Mouse (Mus musculus): Measurements from ENCODE around the gene Slc30a5. TPM values are rescaled to one million over a fixed set of nuclear protein-coding genes. Genes with fewer than 3 reads are reported as not detected.
"Not testable (repeated sequence)": the region's sequence is repeated elsewhere in the genome, so short reads cannot be mapped to it uniquely, and the experiment has no call there.

Gene Slc30a5
- total RNA-seq, 2 experiments from 2014 or later: 20.5 to 23.8 TPM

GRCm38 (mm10) chr13:100843016-100843725 is 9.9 kb upstream of the Slc30a5 start:
- intact Hi-C loops (cut with DNase I): no loop called here
- peak; percentile 55 for DNase-seq (ENCODE audit: low spot score)

GRCm38 (mm10) chr13:100841741-100842140 is 8.5 kb upstream of the Slc30a5 start:
- DNase-seq (ENCODE audit: low spot score): no peak
- intact Hi-C loops (cut with DNase I): no loop called here

GRCm38 (mm10) chr13:100834777-100835176 is 1.6 kb upstream of the Slc30a5 start:
- no peak for DNase-seq (ENCODE audit: low spot score)
- intact Hi-C loops (cut with DNase I): loop anchor here (5.0 to 10.0 kb wide), 2 partner anchors 102 to 340 kb away; partner anchors contain the start of genes Cdk7 and Gtf2h2

GRCm38 (mm10) chr13:100833640-100834002 is 394 bp upstream of the Slc30a5 start:
- intact Hi-C loops (cut with DNase I): loop anchor here (5.0 to 10.0 kb wide), 2 partner anchors 101 to 339 kb away; partner anchors contain the start of genes Cdk7 and Gtf2h2
- no peak for DNase-seq (ENCODE audit: low spot score)

GRCm38 (mm10) chr13:100832188-100832587 is 1.0 kb downstream of the Slc30a5 start:
- DNase-seq (ENCODE audit: low spot score): no peak
- intact Hi-C loops (cut with DNase I): loop anchor here (5.0 to 10.0 kb wide), 2 partner anchors 100 to 337 kb away; partner anchors contain the start of genes Cdk7 and Gtf2h2

- DNase-seq (ENCODE audit: low spot score): no peak
- intact Hi-C loops (cut with DNase I): loop anchor here (5.0 to 10.0 kb wide), 2 partner anchors 99 to 336 kb away; partner anchors contain the start of genes Cdk7 and Gtf2h2
Observed at GRCm38 (mm10) chr13:100831123-100831522, 2.1 kb downstream of the Slc30a5 start.

GRCm38 (mm10) chr13:100825627-100826410 is 7.4 kb downstream of the Slc30a5 start:
- intact Hi-C loops (cut with DNase I): no loop called here
- DNase-seq (ENCODE audit: low spot score): no peak

- intact Hi-C loops (cut with DNase I): no loop called here
- no peak for DNase-seq (ENCODE audit: low spot score)
Observed at GRCm38 (mm10) chr13:100824916-100825315, 8.3 kb downstream of the Slc30a5 start.

- DNase-seq (ENCODE audit: low spot score): no peak
- intact Hi-C loops (cut with DNase I): no loop called here
Observed at GRCm38 (mm10) chr13:100824306-100824705, 8.9 kb downstream of the Slc30a5 start.

- intact Hi-C loops (cut with DNase I): no loop called here
- DNase-seq (ENCODE audit: low spot score): no peak
Observed at GRCm38 (mm10) chr13:100823863-100824262, 9.4 kb downstream of the Slc30a5 start.

GRCm38 (mm10) chr13:100814451-100814850 is 18.8 kb downstream of the Slc30a5 start:
- intact Hi-C loops (cut with DNase I): no loop called here

GRCm38 (mm10) chr13:100805776-100806175 is 27.5 kb downstream of the Slc30a5 start:
- intact Hi-C loops (cut with DNase I): no loop called here
- DNase-seq (ENCODE audit: low spot score): no peak

More at GRCm38 (mm10) chr13:100814451-100814850, 18.8 kb downstream of the Slc30a5 start:
- DNase-seq (ENCODE audit: low spot score): no peak

GRCm38 (mm10) chr13:100797171-100797570 is 36.1 kb downstream of the Slc30a5 start:
- intact Hi-C loops (cut with DNase I): no loop called here
- DNase-seq (ENCODE audit: low spot score): no peak

GRCm38 (mm10) chr13:100789083-100789482 is 44.1 kb downstream of the Slc30a5 start:
- intact Hi-C loops (cut with DNase I): loop anchor here (5.0 kb wide), 2 partner anchors 42 to 57 kb away; partner anchors contain the start of gene Cdk7
- DNase-seq (ENCODE audit: low spot score): no peak

GRCm38 (mm10) chr13:100788057-100788456 is 45.2 kb downstream of the Slc30a5 start:
- DNase-seq (ENCODE audit: low spot score): not testable (repeated sequence)
- intact Hi-C loops (cut with DNase I): loop anchor here (5.0 kb wide), 2 partner anchors 41 to 56 kb away; partner anchors contain the start of gene Cdk7

GRCm38 (mm10) chr13:100787316-100788010 is 45.8 kb downstream of the Slc30a5 start:
- DNase-seq (ENCODE audit: low spot score): no peak
- intact Hi-C loops (cut with DNase I): loop anchor here (5.0 kb wide), 2 partner anchors 40 to 55 kb away; partner anchors contain the start of gene Cdk7

- DNase-seq (ENCODE audit: low spot score): peak; percentile 80
- intact Hi-C loops (cut with DNase I): loop anchor here (5.0 kb wide), 2 partner anchors 39 to 54 kb away; partner anchors contain the start of gene Cdk7
Observed at GRCm38 (mm10) chr13:100786414-100786867, 46.8 kb downstream of the Slc30a5 start, which contains the start of gene Ccnb1. Gene Ccnb1 (minus strand): TSS chr13:100786570.

- intact Hi-C loops (cut with DNase I): loop anchor here (5.0 kb wide), 2 partner anchors 39 to 54 kb away; partner anchors contain the start of gene Cdk7
- no peak for DNase-seq (ENCODE audit: low spot score)
Observed at GRCm38 (mm10) chr13:100785806-100786413, 47.3 kb downstream of the Slc30a5 start.

- no peak for DNase-seq (ENCODE audit: low spot score)
- intact Hi-C loops (cut with DNase I): no loop called here
Observed at GRCm38 (mm10) chr13:100777491-100777890, 55.7 kb downstream of the Slc30a5 start.

Measured in heart, postnatal 25 days (tissue).